Mouse (Mus musculus): ENCODE data around the gene Ptdss2.

GRCm38 (mm10) chr7:141198121-141198520 is 75.9 kb downstream of the Ptdss2 start:
- no peak for TF ChIP-seq POLR2A (IDR thresholded peaks at IDR 0.05; ENCODE audit: control insufficient read depth, low read depth, low read length)
- no peak for TF ChIP-seq CTCF (IDR thresholded peaks at IDR 0.05; ENCODE audit: control insufficient read depth, insufficient read depth, insufficient replicate concordance, low read depth, low read length)
